Mouse (Mus musculus) ES-Bruce4 (cell line): ENCODE measurements at regions not wholly inside any gene's neighbourhood (a gene's known extent, or its start where the extent isn't known, plus 50 kb on each side); places are given as distances from the start of the nearest gene placed in this dataset.

Experiments
- CTCF ChIP-seq: IDR thresholded peaks from one replicate; pipeline ENCODE4 v1.8.1; 2011; ENCODE audit warnings: low read depth, low read length
- POLR2A ChIP-seq: IDR thresholded peaks from one replicate; pipeline ENCODE4 v1.8.1; 2011; ENCODE audit warnings: low read length; ENCODE audit not compliant: insufficient read depth

DNA sequence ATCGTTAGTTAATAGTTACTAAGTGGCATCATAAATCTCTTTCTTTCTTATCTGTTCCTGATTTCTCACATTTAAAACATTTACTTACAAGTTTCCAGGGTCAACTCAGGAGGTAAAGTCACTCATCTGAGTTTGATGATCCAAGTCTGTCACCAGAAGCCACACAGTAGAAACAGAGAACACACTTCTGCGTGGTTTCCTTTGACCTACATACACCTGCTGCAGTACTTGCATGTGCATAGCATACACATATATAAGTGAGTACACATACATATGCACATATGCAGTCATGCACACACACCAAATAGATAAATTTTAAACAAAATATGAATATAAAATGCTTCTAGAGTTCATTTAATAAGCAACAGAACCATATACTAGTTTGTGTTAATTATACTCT, 306.5 kb upstream of the Robo2 start:
- TF ChIP-seq CTCF (no peak), POLR2A (no peak)
